Mouse (Mus musculus): ENCODE data around the gene Ercc2. TPM values are rescaled to one million over a fixed set of nuclear protein-coding genes. Genes with fewer than 3 reads are reported as not detected.

The Ercc2 gene
- polyA plus RNA-seq, 2 experiments = 4.6 to 11.7 TPM

DNA sequence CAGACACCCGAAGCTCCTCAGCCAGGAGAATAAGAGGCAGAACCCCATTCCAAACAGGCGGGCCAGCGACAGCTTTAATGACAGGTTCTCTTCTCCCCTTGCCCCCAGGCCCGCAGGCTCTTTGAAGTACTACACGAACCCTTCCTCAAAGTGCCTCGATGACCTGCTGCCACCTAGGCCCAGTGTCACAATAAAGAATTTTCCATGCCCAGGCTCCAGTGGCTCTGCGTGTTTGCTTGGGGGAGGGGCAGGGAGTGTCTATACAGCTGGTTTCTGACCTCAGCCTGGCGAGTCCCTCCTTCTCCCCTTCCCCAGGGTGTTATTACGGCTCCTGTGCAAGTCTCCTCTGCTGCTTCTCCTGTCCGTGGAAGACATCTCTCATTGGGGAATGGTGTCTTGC is 25.5 kb upstream of the Ercc2 start:
- H3K27ac ChIP-seq = no peak overlapping the region
- TF ChIP-seq CTCF (IDR thresholded peaks at IDR 0.05; ENCODE audit: low read depth) (no peak), EP300 (IDR thresholded peaks at IDR 0.05; ENCODE audit: low read depth) (no peak)
- H3K9ac ChIP-seq (replicated peaks) = no peak overlapping the region
- WGBS (ENCODE audit: insufficient replicate concordance) = 64% methylated on average over 10 of the region's 10 CpGs
- no peak overlapping the region for H3K4me2 ChIP-seq (ENCODE audit: low read depth)
- no peaks in the 10 kb centered on the region for H3K27me3 ChIP-seq (ENCODE audit: control insufficient read depth, insufficient read depth, low read length)
- ATAC-seq (ENCODE audit: insufficient read depth) = no peak
- H3K4me3 ChIP-seq (ENCODE audit: insufficient read depth in 1 of 2, low read depth in 2 of 2, low read length in 2 of 2) = no peak overlapping the region
- DNase-seq (ENCODE audit: low read depth in 3 of 3, low spot score in 3 of 3) = no peak
- H3K9me3 ChIP-seq (ENCODE audit: control insufficient read depth, low read length) = no peaks in the 10 kb centered on the region
- peaks cover 10 to 18% of the 10 kb centered on the region in 2 experiments for H3K4me1 ChIP-seq (replicated peaks; ENCODE audit: control insufficient read depth in 2 of 2, insufficient read depth in 2 of 2, low read length in 1 of 2)
- H3K36me3 ChIP-seq (replicated peaks; ENCODE audit: control insufficient read depth, insufficient read depth, low read depth) = peaks cover 5% of the 10 kb centered on the region; the same call in 1 of the 2 replicates

DNA sequence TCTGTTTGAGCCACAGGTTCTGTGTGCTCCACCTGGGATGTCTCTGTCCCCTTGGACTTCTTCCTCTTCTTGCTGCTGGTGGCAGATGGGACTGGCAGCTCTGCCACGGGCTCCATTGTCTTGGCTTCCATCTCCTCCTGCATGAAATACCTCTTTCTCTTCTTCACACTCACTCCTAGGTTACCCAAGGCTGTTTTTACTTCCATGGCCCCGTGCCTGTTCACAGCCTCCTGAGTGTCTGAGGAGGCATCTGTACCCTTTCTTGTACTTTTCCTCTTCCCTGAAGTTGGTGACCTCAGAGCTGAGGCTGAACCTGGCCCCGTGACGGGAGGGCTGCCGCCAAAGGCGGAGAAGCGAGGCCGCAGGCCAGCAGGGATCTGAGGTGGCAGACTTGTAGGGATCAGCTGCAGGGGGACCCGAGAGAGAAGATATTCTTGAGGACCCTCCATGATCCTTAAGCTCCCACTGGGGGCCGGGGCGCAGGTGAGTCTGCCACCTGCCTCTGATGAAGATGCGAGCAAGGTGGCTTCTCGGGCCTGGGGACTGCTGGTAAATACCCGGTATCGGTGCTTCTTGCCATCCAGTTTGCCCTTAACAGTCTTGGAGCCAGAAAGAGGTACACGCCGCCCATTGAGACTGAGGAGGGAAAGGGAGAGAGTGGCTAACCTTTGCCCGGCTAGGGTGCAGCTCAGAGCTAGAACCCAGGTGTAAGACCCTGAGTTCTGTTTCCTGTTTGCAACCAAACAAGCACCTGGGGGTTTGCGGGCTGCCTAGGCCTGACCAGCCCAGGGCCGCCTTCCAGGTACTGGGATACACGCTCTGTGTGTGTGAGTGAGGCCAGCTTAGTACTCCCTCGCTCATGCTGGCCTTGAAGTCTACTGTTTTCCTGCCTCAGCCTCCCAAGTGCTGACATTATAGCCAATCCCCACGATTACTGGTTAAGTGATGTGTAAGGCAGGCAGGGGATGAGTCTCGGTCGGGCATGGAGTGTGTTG is 24.1 kb upstream of the Ercc2 start:
- TF ChIP-seq CTCF (IDR thresholded peaks at IDR 0.05; ENCODE audit: low read depth) (no peak), EP300 (IDR thresholded peaks at IDR 0.05; ENCODE audit: low read depth) (no peak)
- ATAC-seq (ENCODE audit: insufficient read depth) = no peak
- H3K27ac ChIP-seq = no peak overlapping the region
- H3K9ac ChIP-seq (replicated peaks) = no peak overlapping the region
- DNase-seq (ENCODE audit: low read depth in 3 of 3, low spot score in 3 of 3) = no peak
- WGBS (ENCODE audit: insufficient replicate concordance) = 78% methylated on average over 25 of the region's 25 CpGs
- H3K4me2 ChIP-seq (ENCODE audit: low read depth) = peak overlapping the region; percentile 100
- no peaks in the 10 kb centered on the region for H3K9me3 ChIP-seq (ENCODE audit: control insufficient read depth, low read length)
- H3K4me3 ChIP-seq (ENCODE audit: insufficient read depth in 1 of 2, low read depth in 2 of 2, low read length in 2 of 2) = no peak overlapping the region
- H3K27me3 ChIP-seq (ENCODE audit: control insufficient read depth, insufficient read depth, low read length) = no peaks in the 10 kb centered on the region
- peaks cover 19 to 27% of the 10 kb centered on the region in 2 experiments for H3K4me1 ChIP-seq (replicated peaks; ENCODE audit: control insufficient read depth in 2 of 2, insufficient read depth in 2 of 2, low read length in 1 of 2)
- peaks cover 5% of the 10 kb centered on the region; the same call in 1 of the 2 replicates for H3K36me3 ChIP-seq (replicated peaks; ENCODE audit: control insufficient read depth, insufficient read depth, low read depth)

DNA sequence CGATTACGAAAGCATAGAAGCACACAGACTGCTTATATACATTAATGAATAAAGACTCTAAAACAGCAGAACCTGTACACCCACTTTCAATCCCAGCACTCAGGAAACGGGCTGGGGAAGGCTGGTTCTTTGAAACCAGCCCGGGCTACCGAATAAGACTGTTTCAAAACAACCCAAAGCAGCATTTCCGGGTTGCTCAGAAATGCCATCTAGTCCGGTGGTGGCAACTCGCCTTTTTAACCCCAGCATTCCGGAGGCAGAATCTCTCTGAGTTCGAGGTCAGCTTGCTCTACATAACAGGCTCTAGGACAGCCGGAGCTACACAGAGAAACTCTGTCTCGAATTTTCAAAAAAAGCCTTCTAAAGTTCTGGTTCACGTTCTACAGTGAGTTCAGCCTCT is 23.2 kb upstream of the Ercc2 start:
- TF ChIP-seq CTCF (IDR thresholded peaks at IDR 0.05; ENCODE audit: low read depth) (no peak), EP300 (IDR thresholded peaks at IDR 0.05; ENCODE audit: low read depth) (no peak)
- Histone ChIP-seq H3K36me3 (replicated peaks; ENCODE audit: control insufficient read depth, insufficient read depth, low read depth) (peaks cover 5% of the 10 kb centered on the region; the same call in 1 of the 2 replicates), H3K9ac (replicated peaks) (peak overlapping the region; percentile 64), H3K27ac (no peak overlapping the region), H3K9me3 (ENCODE audit: control insufficient read depth, low read length) (no peaks in the 10 kb centered on the region), H3K27me3 (ENCODE audit: control insufficient read depth, insufficient read depth, low read length) (no peaks in the 10 kb centered on the region), H3K4me1 (replicated peaks; ENCODE audit: control insufficient read depth in 2 of 2, insufficient read depth in 2 of 2, low read length in 1 of 2) (peaks cover 19 to 27% of the 10 kb centered on the region in 2 experiments), H3K4me3 (ENCODE audit: insufficient read depth in 1 of 2, low read depth in 2 of 2, low read length in 2 of 2) (peak overlapping the region; percentile 71 to 76), H3K4me2 (ENCODE audit: low read depth) (peak overlapping the region; percentile 100)
- WGBS (ENCODE audit: insufficient replicate concordance) = 11% methylated on average over 13 of the region's 13 CpGs
- DNase-seq (ENCODE audit: low read depth in 3 of 3, low spot score in 3 of 3) (no peak), ATAC-seq (ENCODE audit: insufficient read depth) (no peak)

DNA sequence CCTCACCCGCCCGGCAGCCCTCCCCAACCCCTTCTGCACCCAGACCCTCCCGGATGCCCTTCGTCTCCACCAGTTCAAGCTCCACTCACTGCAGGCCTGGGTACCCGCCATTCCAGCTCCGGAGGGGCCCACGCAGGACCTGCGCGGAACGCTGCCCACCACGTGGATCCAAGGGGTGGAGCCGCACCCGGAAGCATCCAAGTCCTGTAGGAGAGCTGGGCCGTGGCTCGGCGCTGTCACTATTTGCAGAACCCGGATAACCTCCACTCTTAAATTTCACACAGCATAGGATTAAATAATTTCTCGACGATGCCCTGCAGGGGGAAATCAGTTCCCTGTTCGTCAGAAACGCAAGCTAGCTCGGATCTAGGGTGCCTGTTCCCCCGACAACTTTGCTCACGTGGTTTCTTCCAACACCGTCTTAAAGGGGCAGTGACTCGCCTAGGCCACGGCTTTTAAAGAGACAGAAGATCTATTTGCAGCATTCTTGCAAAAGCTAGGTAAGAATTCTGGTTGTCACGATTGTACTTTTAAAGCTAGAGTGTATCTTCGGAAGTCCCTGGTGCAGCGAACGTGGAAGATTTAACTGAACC is 22.4 kb upstream of the Ercc2 start, which contains the start of the genes Cd3eap and Ppp1r13l:
Gene Cd3eap, minus strand, starts transcription at position 185 of the 593 bp plus-strand sequence.
Gene Ppp1r13l, plus strand, starts transcription at position 451 of the 593 bp plus-strand sequence.
- peak; percentile 70 to 81 (median 70) for DNase-seq (ENCODE audit: low read depth in 3 of 3, low spot score in 3 of 3)
- H3K27ac ChIP-seq = peak within 1 kb of the TSS; percentile 62
- H3K9me3 ChIP-seq (ENCODE audit: control insufficient read depth, low read length) = no peaks in the 10 kb centered on the region
- peak within 1 kb of the TSS; percentile 100 for H3K4me2 ChIP-seq (ENCODE audit: low read depth)
- H3K27me3 ChIP-seq (ENCODE audit: control insufficient read depth, insufficient read depth, low read length) = no peaks in the 10 kb centered on the region
- H3K4me1 ChIP-seq (replicated peaks; ENCODE audit: control insufficient read depth in 2 of 2, insufficient read depth in 2 of 2, low read length in 1 of 2) = peaks cover 19 to 27% of the 10 kb centered on the region in 2 experiments
- H3K36me3 ChIP-seq (replicated peaks; ENCODE audit: control insufficient read depth, insufficient read depth, low read depth) = peaks cover 5% of the 10 kb centered on the region; the same call in 1 of the 2 replicates
- peak within 1 kb of the TSS; percentile 71 to 76 for H3K4me3 ChIP-seq (ENCODE audit: insufficient read depth in 1 of 2, low read depth in 2 of 2, low read length in 2 of 2)
- peak within 1 kb of the TSS; percentile 64 for H3K9ac ChIP-seq (replicated peaks)
- under 1% methylated on average over 31 of the region's 31 CpGs for WGBS (ENCODE audit: insufficient replicate concordance)
- TF ChIP-seq CTCF (IDR thresholded peaks at IDR 0.05; ENCODE audit: low read depth) (no peak), EP300 (IDR thresholded peaks at IDR 0.05; ENCODE audit: low read depth) (peak; percentile 22; the same call in 1 of the 2 replicates)
- peak; percentile 74 for ATAC-seq (ENCODE audit: insufficient read depth)

All from liver, embryonic 14.5 days (tissue).